Mouse (Mus musculus): Measurements from ENCODE around the gene Pi4k2a.

DNA sequence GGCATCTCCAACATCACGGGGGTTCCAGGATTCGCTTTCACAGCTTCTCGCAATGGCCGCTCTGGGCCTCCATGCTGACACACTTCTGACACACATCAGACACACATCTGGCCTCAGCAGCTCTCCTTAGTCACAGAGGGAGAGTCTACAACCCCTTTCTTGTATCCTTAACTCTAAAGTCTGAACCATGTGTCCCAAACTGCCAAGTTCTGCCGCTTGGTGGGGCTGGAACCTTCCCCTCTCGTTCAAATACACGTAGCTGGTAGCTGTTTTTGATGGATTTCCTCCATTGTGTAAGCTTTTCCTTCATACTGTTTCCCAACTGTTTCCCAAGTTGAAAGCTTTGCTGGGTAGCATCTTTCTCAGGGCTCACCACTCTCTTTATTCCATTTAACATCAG, 19.0 kb upstream of the Pi4k2a start:
- TF ChIP-seq CTCF (IDR thresholded peaks at IDR 0.05; ENCODE audit: low read depth): no peak; the same call in 1 of the 2 replicates
- TF ChIP-seq EP300 (IDR thresholded peaks at IDR 0.05; ENCODE audit: low read depth): no peak
